Mouse (Mus musculus) intestine, embryonic 15.5 days (tissue): ENCODE measurements at regions not wholly inside any gene's neighbourhood (a gene's known extent, or its start where the extent isn't known, plus 50 kb on each side); places are given as distances from the start of the nearest gene placed in this dataset.

Experiments
- ATAC-seq: fragments of 200-750 bp; cut with Nextera tagmentation; 2 replicates; pipeline ENCODE4 v1.8.0; 2017; ENCODE audit warnings: moderate TSS enrichment, moderate library complexity
- H3K27ac ChIP-seq: fragments of 300-500 bp; sonication (generic); 2 replicates; pipeline ENCODE4 v1.5.1; 2015; ENCODE audit warnings: mild to moderate bottlenecking, inconsistent platforms
- H3K27me3 ChIP-seq: fragments of 300-500 bp; sonication (generic); replicated peaks from 2 replicates; pipeline ENCODE4 v1.6.1; 2015; ENCODE audit warnings: inconsistent platforms
- H3K36me3 ChIP-seq: fragments of 300-500 bp; sonication (generic); 2 replicates; pipeline ENCODE4 v1.6.1; 2015; ENCODE audit warnings: inconsistent platforms
- H3K4me1 ChIP-seq: fragments of 300-500 bp; sonication (generic); replicated peaks from 2 replicates; pipeline ENCODE4 v1.6.1; 2015; ENCODE audit warnings: inconsistent platforms
- H3K4me2 ChIP-seq: fragments of 300-500 bp; sonication (generic); replicated peaks from 2 replicates; pipeline ENCODE4 v1.6.1; 2015; ENCODE audit warnings: mild to moderate bottlenecking, inconsistent platforms
- H3K4me3 ChIP-seq: fragments of 300-500 bp; sonication (generic); replicated peaks from 2 replicates; pipeline ENCODE4 v1.5.1; 2015; ENCODE audit warnings: inconsistent platforms
- H3K9ac ChIP-seq: fragments of 300-500 bp; sonication (generic); 2 replicates; pipeline ENCODE4 v1.6.1; 2015; ENCODE audit warnings: inconsistent platforms
- H3K9me3 ChIP-seq: fragments of 300-500 bp; sonication (generic); 2 replicates; pipeline ENCODE4 v1.6.1; 2016; ENCODE audit warnings: inconsistent platforms
- WGBS: fragments of 180-500 bp; shearing (Covaris S2); methylation state at CpG from one replicate; pipeline ENCODE4 v1.1.7; 2015; 5-methylcytosine and 5-hydroxymethylcytosine counted together

DNA sequence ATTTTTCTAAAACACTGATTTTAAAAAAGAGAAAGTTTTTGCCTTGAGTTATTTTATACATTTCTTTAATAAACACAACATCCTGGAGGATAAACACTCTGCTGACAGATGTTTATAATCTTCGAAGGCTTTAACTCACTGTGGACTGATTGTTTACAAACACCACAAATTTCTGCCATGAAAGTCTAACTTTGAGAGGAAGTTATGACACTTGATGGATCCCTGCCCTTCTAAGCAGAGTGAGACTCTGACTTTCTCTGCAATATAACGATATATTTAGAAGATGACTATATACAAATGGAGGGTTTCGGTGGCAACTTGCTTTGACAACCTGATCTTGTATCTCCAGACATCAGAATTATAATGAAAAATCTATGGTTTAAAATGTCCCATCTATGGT is 179.7 kb upstream of the Casp1 start:
- no peak for ATAC-seq
- no peaks in the 10 kb centered on the region for H3K27me3 ChIP-seq
- H3K27ac ChIP-seq, result no peak overlapping the region
- H3K9ac ChIP-seq, result no peak overlapping the region
- WGBS, result 36% methylated on average over 3 of the region's 3 CpGs
- no peaks in the 10 kb centered on the region for H3K4me1 ChIP-seq
- no peaks in the 10 kb centered on the region for H3K36me3 ChIP-seq
- H3K9me3 ChIP-seq, result no peaks in the 10 kb centered on the region
- H3K4me3 ChIP-seq, result no peak overlapping the region
- no peak overlapping the region for H3K4me2 ChIP-seq

DNA sequence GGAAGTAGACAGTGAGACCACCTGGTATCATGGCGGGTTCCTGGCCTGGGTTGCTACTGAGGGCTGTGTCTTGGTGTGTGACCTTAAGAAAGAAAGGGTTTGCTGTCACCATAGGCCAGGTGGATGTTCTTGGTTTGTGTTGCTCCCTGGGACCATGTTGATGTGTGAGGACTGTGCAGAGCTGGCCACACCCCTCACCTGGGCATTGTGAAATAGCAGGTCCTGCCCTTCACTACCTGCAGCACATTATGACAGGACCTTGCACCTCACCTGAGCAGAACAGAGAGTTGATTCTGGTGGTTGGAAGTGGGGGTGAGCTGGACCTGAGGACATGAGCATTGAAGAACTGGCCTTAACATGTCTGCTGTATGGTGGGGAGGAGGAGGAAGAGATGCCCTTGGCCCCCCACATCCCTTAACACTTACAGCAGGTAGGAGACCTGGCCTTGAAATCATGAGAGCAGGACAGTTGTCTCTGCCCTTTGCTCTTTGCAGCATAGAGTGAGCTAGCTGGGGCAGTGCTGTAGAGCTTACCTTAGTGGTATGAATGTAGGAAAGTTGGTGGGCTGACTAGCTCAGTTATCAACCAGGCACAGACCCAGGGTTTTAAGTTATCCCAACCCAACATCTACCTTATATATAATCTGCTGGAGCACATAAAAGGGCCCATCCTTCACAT is 177.0 kb upstream of the Casp1 start:
- H3K9me3 ChIP-seq, result no peaks in the 10 kb centered on the region
- peak; percentile 79 for ATAC-seq

DNA sequence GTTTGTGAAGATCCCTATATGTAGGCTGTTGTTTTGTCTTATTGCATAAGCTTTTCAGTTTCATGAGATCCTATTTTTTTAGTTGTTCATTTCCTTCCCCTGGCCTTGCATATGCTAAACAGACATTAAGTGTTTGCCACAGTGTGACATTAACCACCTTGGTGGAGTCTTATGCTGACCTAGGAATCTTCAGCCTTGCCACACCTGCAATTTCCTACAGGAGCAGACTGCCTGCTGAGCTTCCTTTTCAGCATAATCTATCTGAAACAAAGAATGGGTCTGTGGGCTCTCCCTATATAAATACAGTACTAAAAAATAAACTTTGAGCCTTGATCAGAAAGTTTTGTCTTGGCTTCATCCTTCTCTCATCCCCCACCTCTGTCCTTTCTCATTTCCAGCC is 171.5 kb upstream of the Casp1 start:
- Histone ChIP-seq H3K9ac (no peak overlapping the region), H3K27me3 (no peaks in the 10 kb centered on the region), H3K9me3 (no peaks in the 10 kb centered on the region), H3K27ac (no peak overlapping the region), H3K36me3 (no peaks in the 10 kb centered on the region), H3K4me1 (no peaks in the 10 kb centered on the region), H3K4me3 (no peak overlapping the region), H3K4me2 (no peak overlapping the region)
- ATAC-seq, result no peak

More for the DNA sequence above, 177.0 kb upstream of the Casp1 start:
- Histone ChIP-seq H3K27me3 (no peaks in the 10 kb centered on the region), H3K4me1 (no peaks in the 10 kb centered on the region), H3K9ac (no peak overlapping the region), H3K36me3 (no peaks in the 10 kb centered on the region), H3K4me3 (no peak overlapping the region), H3K27ac (no peak overlapping the region), H3K4me2 (no peak overlapping the region)
- 89% methylated on average over 1 of the region's 1 CpGs for WGBS

DNA sequence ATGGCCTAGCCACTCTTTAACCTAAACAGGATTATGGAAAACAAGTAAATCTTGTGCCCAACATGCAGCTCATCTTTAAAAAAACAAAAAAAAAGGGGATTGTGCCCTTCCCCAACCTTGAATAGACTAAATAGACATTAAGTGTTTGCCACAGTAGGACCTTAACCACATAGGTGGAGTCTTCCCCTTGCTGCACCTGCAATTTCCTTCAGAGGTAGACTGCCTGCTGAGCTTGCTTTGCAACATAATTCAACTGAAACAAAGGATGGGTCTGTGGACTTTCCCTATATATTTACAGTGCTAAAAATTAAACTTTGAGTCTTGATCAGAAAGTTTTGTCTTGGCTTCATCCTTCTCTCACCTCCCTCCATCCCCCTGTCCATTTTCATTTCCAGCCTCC is 165.9 kb upstream of the Casp1 start:
- Histone ChIP-seq H3K27me3 (no peaks in the 10 kb centered on the region), H3K4me3 (no peak overlapping the region), H3K9me3 (no peaks in the 10 kb centered on the region), H3K27ac (no peak overlapping the region), H3K4me1 (no peaks in the 10 kb centered on the region), H3K36me3 (no peaks in the 10 kb centered on the region), H3K9ac (no peak overlapping the region), H3K4me2 (no peak overlapping the region)
- ATAC-seq, result no peak

DNA sequence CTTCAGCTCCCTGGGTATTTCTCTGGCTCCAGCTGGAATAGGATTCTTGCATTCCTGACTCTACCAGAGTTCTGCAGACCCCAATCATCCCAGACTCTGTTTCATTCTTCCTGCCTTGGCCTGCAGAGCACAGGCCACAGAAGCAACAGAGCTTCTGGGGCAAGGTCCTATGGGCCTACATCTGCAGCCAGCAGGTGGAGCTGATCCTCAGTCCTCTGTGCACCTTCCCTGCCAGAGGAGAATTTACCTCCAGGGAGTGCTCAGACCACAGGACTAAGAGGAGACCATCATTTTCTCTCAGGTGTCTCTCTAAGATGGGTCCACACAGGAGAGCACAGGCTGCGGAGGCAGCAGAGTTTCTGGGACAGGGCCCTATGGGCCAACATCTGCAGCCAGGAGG is 151.7 kb upstream of the Casp1 start:
- H3K27me3 ChIP-seq, result no peaks in the 10 kb centered on the region
- H3K4me3 ChIP-seq, result no peak overlapping the region
- 93% methylated on average over 1 of the region's 1 CpGs for WGBS
- H3K27ac ChIP-seq, result no peak overlapping the region
- no peaks in the 10 kb centered on the region for H3K9me3 ChIP-seq
- ATAC-seq, result no peak
- no peaks in the 10 kb centered on the region for H3K4me1 ChIP-seq
- no peak overlapping the region for H3K9ac ChIP-seq
- H3K4me2 ChIP-seq, result no peak overlapping the region
- H3K36me3 ChIP-seq, result no peaks in the 10 kb centered on the region
